In genomic region chr11:100885472-100885871, GRCm38 (mm10) we compare ENCODE assay signal across 18 mouse cellular contexts. TPM values are rescaled to one million over a fixed set of nuclear protein-coding genes. Genes with fewer than 3 reads are reported as not detected.
DNase-seq lines count a peak whose midpoint lies in the region; ATAC-seq and TF ChIP-seq lines count a peak whose summit lies in the region.
"Had no signal": no experiment of that assay in that cellular context is flagged by ENCODE, and none has a peak within 500 bp of the region (broad histone marks: within the 10 kb centered on the region; RNA-seq: fewer than 3 reads in every experiment).

No protein-coding gene starts in this region.

- DNase-seq in limb, embryonic 11.5 days (ENCODE audit: low spot score): no peak
- no peak for DNase-seq in limb, embryonic 10.5 days (ENCODE audit: low spot score)
- peak; percentile 44 to 48 for DNase-seq in heart, postnatal 10 days
- no peak for DNase-seq in stomach, postnatal 0 days (ENCODE audit: low spot score)
- no peak for DNase-seq in cerebellum, adult 18-20 months
- DNase-seq in midbrain, postnatal 0 days (ENCODE audit: low spot score): no peak
- DNase-seq: adrenal gland, adult 2 months; cerebellum, postnatal 25 days; gastrocnemius, postnatal 36 days; kidney, adult 8-10 months; kidney, postnatal 25 days; lung, embryonic 14.5 days; retina, postnatal 1 day had no signal

- no peak overlapping the region for H3K4me3 ChIP-seq in limb, embryonic 11.5 days (ENCODE audit: low read depth, low read length)
- H3K4me3 ChIP-seq in limb, embryonic 10.5 days: no peak overlapping the region
- no peak overlapping the region for H3K4me3 ChIP-seq in liver, embryonic 12.5 days
- H3K4me3 ChIP-seq in stomach, postnatal 0 days (ENCODE audit: low read depth, low read length): no peak overlapping the region
- H3K4me3 ChIP-seq in midbrain, postnatal 0 days (ENCODE audit: low read depth, low read length): no peak overlapping the region
- H3K4me3 ChIP-seq: forebrain, embryonic 13.5 days; midbrain, embryonic 13.5 days had no signal

- intact Hi-C loops in heart, postnatal 10 days (cut with DNase I): no loop called here

- H3K9me3 ChIP-seq in limb, embryonic 11.5 days (ENCODE audit: control insufficient read depth, low read length): no peaks in the 10 kb centered on the region
- no peaks in the 10 kb centered on the region for H3K9me3 ChIP-seq in limb, embryonic 10.5 days (replicated peaks)
- H3K9me3 ChIP-seq in liver, embryonic 12.5 days (replicated peaks): no peaks in the 10 kb centered on the region
- no peaks in the 10 kb centered on the region for H3K9me3 ChIP-seq in stomach, postnatal 0 days (ENCODE audit: control insufficient read depth, low read length)
- no peaks in the 10 kb centered on the region for H3K9me3 ChIP-seq in midbrain, postnatal 0 days (ENCODE audit: low read length)
- H3K9me3 ChIP-seq: forebrain, embryonic 13.5 days; midbrain, embryonic 13.5 days had no signal

- H3K36me3 ChIP-seq in limb, embryonic 11.5 days (ENCODE audit: control insufficient read depth, insufficient read depth, low read length): no peaks in the 10 kb centered on the region; the same call in 1 of the 2 replicates
- H3K36me3 ChIP-seq in limb, embryonic 10.5 days: peaks cover 22% of the 10 kb centered on the region; the same call in 1 of the 2 replicates
- peaks cover 76% of the 10 kb centered on the region for H3K36me3 ChIP-seq in liver, embryonic 12.5 days
- H3K36me3 ChIP-seq in stomach, postnatal 0 days (ENCODE audit: control insufficient read depth, insufficient read depth, low read length): peaks cover 14% of the 10 kb centered on the region
- H3K36me3 ChIP-seq in midbrain, postnatal 0 days (ENCODE audit: insufficient read depth, low read length): peaks cover 25% of the 10 kb centered on the region

- ATAC-seq in limb, embryonic 11.5 days (ENCODE audit: insufficient number of reproducible peaks, low FRiP score, low TSS enrichment, low read depth): no peak
- no peak for ATAC-seq in liver, embryonic 12.5 days
- ATAC-seq in stomach, postnatal 0 days (ENCODE audit: low FRiP score, low TSS enrichment): peak; percentile 13; the same call in 1 of the 2 replicates
- ATAC-seq in midbrain, postnatal 0 days (ENCODE audit: low FRiP score): no peak
- ATAC-seq: forebrain, embryonic 13.5 days; hindbrain, embryonic 16.5 days; midbrain, embryonic 13.5 days had no signal

- 0 out of 2 replicates have a peak overlapping the region, but pooled peaks have one; percentile 30 for H3K9ac ChIP-seq in limb, embryonic 11.5 days (ENCODE audit: low read length)
- peak overlapping the region; percentile 52 for H3K9ac ChIP-seq in liver, embryonic 12.5 days
- H3K9ac ChIP-seq in stomach, postnatal 0 days (ENCODE audit: low read length): no peak overlapping the region
- no peak overlapping the region for H3K9ac ChIP-seq in midbrain, postnatal 0 days (replicated peaks; ENCODE audit: low read length, poor library complexity, severe bottlenecking)
- H3K9ac ChIP-seq: forebrain, embryonic 13.5 days; lung, embryonic 14.5 days; midbrain, embryonic 13.5 days had no signal

- TF ChIP-seq EP300 in stomach, postnatal 0 days (optimal IDR thresholded peaks at IDR 0.05): no peak

- H3K27me3 ChIP-seq in limb, embryonic 11.5 days (ENCODE audit: control insufficient read depth, insufficient read depth, low read length): no peaks in the 10 kb centered on the region
- H3K27me3 ChIP-seq in limb, embryonic 10.5 days (ENCODE audit: low read depth, poor library complexity, severe bottlenecking): no peaks in the 10 kb centered on the region
- H3K27me3 ChIP-seq in liver, embryonic 12.5 days (replicated peaks): no peaks in the 10 kb centered on the region
- H3K27me3 ChIP-seq in stomach, postnatal 0 days (ENCODE audit: control insufficient read depth, insufficient read depth, low read length): no peaks in the 10 kb centered on the region
- no peaks in the 10 kb centered on the region for H3K27me3 ChIP-seq in midbrain, postnatal 0 days (ENCODE audit: insufficient read depth, low read length)
- H3K27me3 ChIP-seq: forebrain, embryonic 13.5 days; midbrain, embryonic 13.5 days had no signal

- no peak overlapping the region for H3K4me2 ChIP-seq in limb, embryonic 11.5 days (ENCODE audit: low read depth, severe bottlenecking)
- peak overlapping the region; percentile 52 for H3K4me2 ChIP-seq in liver, embryonic 12.5 days
- H3K4me2 ChIP-seq in stomach, postnatal 0 days (replicated peaks; ENCODE audit: low read depth): no peak overlapping the region
- H3K4me2 ChIP-seq in midbrain, postnatal 0 days (ENCODE audit: low read depth, low read length, poor library complexity, severe bottlenecking): no peak overlapping the region
- H3K4me2 ChIP-seq: forebrain, embryonic 13.5 days; lung, embryonic 14.5 days; midbrain, embryonic 13.5 days had no signal

- no peaks in the 10 kb centered on the region for H3K4me1 ChIP-seq in limb, embryonic 11.5 days (ENCODE audit: control insufficient read depth, insufficient read depth, low read length)
- 0 out of 2 replicates have a peak, but pooled peaks cover 6% of the 10 kb centered on the region for H3K4me1 ChIP-seq in limb, embryonic 10.5 days
- H3K4me1 ChIP-seq in liver, embryonic 12.5 days: peaks cover 74% of the 10 kb centered on the region
- H3K4me1 ChIP-seq in stomach, postnatal 0 days (replicated peaks; ENCODE audit: control insufficient read depth, insufficient read depth): no peaks in the 10 kb centered on the region
- H3K4me1 ChIP-seq in midbrain, postnatal 0 days (ENCODE audit: insufficient read depth, low read length): no peaks in the 10 kb centered on the region
- H3K4me1 ChIP-seq: forebrain, embryonic 13.5 days; midbrain, embryonic 13.5 days had no signal

- no peak overlapping the region for H3K27ac ChIP-seq in limb, embryonic 11.5 days (replicated peaks; ENCODE audit: low read depth, low read length)
- H3K27ac ChIP-seq in limb, embryonic 10.5 days: no peak overlapping the region
- peak overlapping the region; percentile 90 for H3K27ac ChIP-seq in liver, embryonic 12.5 days
- H3K27ac ChIP-seq in stomach, postnatal 0 days (replicated peaks): no peak overlapping the region
- no peak overlapping the region for H3K27ac ChIP-seq in midbrain, postnatal 0 days (ENCODE audit: low read depth, low read length)
- H3K27ac ChIP-seq: forebrain, embryonic 13.5 days; macrophage; midbrain, embryonic 13.5 days had no signal

- no peak for TF ChIP-seq CTCF in stomach, postnatal 0 days (IDR thresholded peaks at IDR 0.05; ENCODE audit: low read depth)
- no peak for TF ChIP-seq CTCF in midbrain, postnatal 0 days (IDR thresholded peaks at IDR 0.05)

RNA-seq across cellular contexts. Expression of gene Stat5a, which starts 26.3 kb away (rescaled TPM):
- 1.9 and 2.0 TPM in 2 replicates for polyA plus RNA-seq in limb, embryonic 11.5 days (2014; fragmentation: Nextera tagmentation; extraction: Ambion mirVana)
- 2.1 and 2.7 TPM in 2 replicates for polyA plus RNA-seq in limb, embryonic 10.5 days (2016; fragmentation: Nextera tagmentation; extraction: Ambion mirVana)
- 10 to 100 TPM; 22.9 to 26.9 TPM for total RNA-seq in heart, postnatal 10 days (2021)
- polyA plus RNA-seq in liver, embryonic 12.5 days (2016; fragmentation: Nextera tagmentation; extraction: Ambion mirVana): 16.0 and 17.7 TPM in 2 replicates
- polyA plus RNA-seq in stomach, postnatal 0 days (2015; fragmentation: Nextera tagmentation; extraction: Ambion mirVana): 13.0 and 13.5 TPM in 2 replicates
- total RNA-seq in midbrain, postnatal 0 days (2014; rRNA removed): 5.1 and 8.5 TPM in 2 replicates
- polyA plus RNA-seq in midbrain, postnatal 0 days (2015; fragmentation: Nextera tagmentation; extraction: Ambion mirVana): 4.0 TPM in 2 replicates

RNA-seq across cellular contexts. Expression of gene Stat5b, which starts 34.9 kb away (rescaled TPM):
- polyA plus RNA-seq in limb, embryonic 11.5 days (2014; fragmentation: Nextera tagmentation; extraction: Ambion mirVana): 16.9 and 19.7 TPM in 2 replicates
- polyA plus RNA-seq in limb, embryonic 10.5 days (2016; fragmentation: Nextera tagmentation; extraction: Ambion mirVana): 15.4 and 15.6 TPM in 2 replicates
- total RNA-seq in heart, postnatal 10 days (2021): 10 to 100 TPM; 52.1 to 58.6 TPM
- 31.6 and 33.7 TPM in 2 replicates for polyA plus RNA-seq in liver, embryonic 12.5 days (2016; fragmentation: Nextera tagmentation; extraction: Ambion mirVana)
- polyA plus RNA-seq in stomach, postnatal 0 days (2015; fragmentation: Nextera tagmentation; extraction: Ambion mirVana): 16.1 and 17.3 TPM in 2 replicates
- 22.5 and 25.6 TPM in 2 replicates for total RNA-seq in midbrain, postnatal 0 days (2014; rRNA removed)
- polyA plus RNA-seq in midbrain, postnatal 0 days (2015; fragmentation: Nextera tagmentation; extraction: Ambion mirVana): 13.0 and 15.7 TPM in 2 replicates

RNA-seq across cellular contexts. Expression of gene Stat3, which starts 53.9 kb away (rescaled TPM):
- 37.1 and 39.4 TPM in 2 replicates for polyA plus RNA-seq in limb, embryonic 11.5 days (2014; fragmentation: Nextera tagmentation; extraction: Ambion mirVana)
- 20.7 and 30.2 TPM in 2 replicates for polyA plus RNA-seq in limb, embryonic 10.5 days (2016; fragmentation: Nextera tagmentation; extraction: Ambion mirVana)
- 100 to 1,000 TPM; 110 to 117 TPM for total RNA-seq in heart, postnatal 10 days (2021)
- 37.3 and 40.1 TPM in 2 replicates for polyA plus RNA-seq in liver, embryonic 12.5 days (2016; fragmentation: Nextera tagmentation; extraction: Ambion mirVana)
- 47.7 and 55.1 TPM in 2 replicates for polyA plus RNA-seq in stomach, postnatal 0 days (2015; fragmentation: Nextera tagmentation; extraction: Ambion mirVana)
- 37.8 and 47.1 TPM in 2 replicates for total RNA-seq in midbrain, postnatal 0 days (2014; rRNA removed)
- polyA plus RNA-seq in midbrain, postnatal 0 days (2015; fragmentation: Nextera tagmentation; extraction: Ambion mirVana): 34.2 and 40.8 TPM in 2 replicates

Comparison
In these comparisons a context has a peak if more than half of its experiments do, and no peak if none do; other contexts are left out.
1. DNase-seq: peak in heart, postnatal 10 days (2 of 2); none in limb, embryonic 11.5 days (single experiment), limb, embryonic 10.5 days (single experiment), stomach, postnatal 0 days (single experiment), cerebellum, adult 18-20 months (0 of 2) and midbrain, postnatal 0 days (single experiment).
2. H3K9ac ChIP-seq: peak in limb, embryonic 11.5 days (single experiment) and liver, embryonic 12.5 days (single experiment); none in stomach, postnatal 0 days (single experiment) and midbrain, postnatal 0 days (single experiment).